Mouse (Mus musculus): ENCODE measurements at regions not wholly inside any gene's neighbourhood (a gene's known extent, or its start where the extent isn't known, plus 50 kb on each side); places are given as distances from the start of the nearest gene placed in this dataset.

- TF ChIP-seq MAFK (IDR thresholded peaks at IDR 0.05; ENCODE audit: insufficient read depth, low read depth, low read length): no peak
- no peak for TF ChIP-seq ZNF384 (IDR thresholded peaks at IDR 0.05; ENCODE audit: low read depth, low read length)
- no peak for TF ChIP-seq CHD2 (IDR thresholded peaks at IDR 0.05; ENCODE audit: low read depth, low read length)
- no peak for TF ChIP-seq HCFC1 (IDR thresholded peaks at IDR 0.05; ENCODE audit: borderline replicate concordance, insufficient read depth, low read length)
- TF ChIP-seq ZC3H11A (IDR thresholded peaks at IDR 0.05; ENCODE audit: borderline replicate concordance, low read depth, low read length): no peak
Measured at GRCm38 (mm10) chr1:88622356-88622755, 79.7 kb downstream of the Arl4c start.

All from ES-E14 (cell line).